Mouse (Mus musculus) embryo, embryonic 10.5 days (tissue): ENCODE measurements around the gene Clcc1.
"Not testable (repeated sequence)": the region's sequence is repeated elsewhere in the genome, so short reads cannot be mapped to it uniquely, and the experiment has no call there.

Experiments used
- DNase-seq: peaks from one replicate; pipeline ENCODE4 v3.0.0-alpha.2; 2015; ENCODE audit warnings: low spot score

Clcc1 gene

GRCm38 (mm10) chr3:108653710-108654379 lies at the start of gene Clcc1:
Gene Clcc1, plus strand, starts transcription at chr3:108653913.
- DNase-seq: peak; percentile 94

DNA sequence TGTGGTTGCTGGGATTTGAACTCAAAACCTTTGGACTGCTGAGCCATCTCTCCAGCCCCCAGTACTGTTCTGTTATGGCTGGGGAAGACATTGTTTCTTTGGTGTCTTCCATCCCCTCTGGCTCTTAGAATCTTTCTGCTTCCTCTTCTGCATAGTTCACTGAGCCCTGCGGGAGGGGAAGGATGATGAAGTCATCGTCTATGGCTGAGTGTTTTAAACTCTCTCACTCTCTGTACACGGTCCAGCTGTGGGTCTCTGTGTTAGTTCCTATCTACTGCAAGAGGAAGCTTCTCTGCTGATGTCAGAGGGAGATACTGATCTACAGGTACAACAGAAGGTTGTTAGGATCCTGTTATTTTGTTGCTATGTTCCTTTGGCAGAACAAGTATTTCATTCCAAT lies 44.8 kb upstream of the Clcc1 start:
- DNase-seq: no peak

- DNase-seq: no peak
Measured at GRCm38 (mm10) chr3:108634761-108635160, 19.0 kb upstream of the Clcc1 start.

DNA sequence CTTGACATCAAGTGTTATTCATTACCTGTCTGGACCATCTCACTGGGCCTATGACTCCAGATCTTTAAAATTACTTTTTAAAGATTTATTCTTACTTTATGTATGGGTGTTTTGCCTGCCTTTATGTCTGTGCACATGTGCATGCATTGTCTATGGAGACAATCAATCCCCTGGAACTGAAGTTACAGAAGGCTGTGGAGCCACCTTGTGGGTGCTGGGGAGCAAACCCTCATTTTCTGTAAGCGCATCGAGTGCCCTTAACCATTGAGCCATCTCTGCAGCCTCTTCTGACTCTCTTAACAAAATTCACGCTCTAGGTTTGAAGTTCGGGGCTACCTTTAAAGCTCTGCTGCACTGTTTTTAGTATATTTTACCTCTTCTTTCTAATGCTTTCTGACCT lies 14.3 kb upstream of the Clcc1 start:
- DNase-seq: peak; percentile 34

DNA sequence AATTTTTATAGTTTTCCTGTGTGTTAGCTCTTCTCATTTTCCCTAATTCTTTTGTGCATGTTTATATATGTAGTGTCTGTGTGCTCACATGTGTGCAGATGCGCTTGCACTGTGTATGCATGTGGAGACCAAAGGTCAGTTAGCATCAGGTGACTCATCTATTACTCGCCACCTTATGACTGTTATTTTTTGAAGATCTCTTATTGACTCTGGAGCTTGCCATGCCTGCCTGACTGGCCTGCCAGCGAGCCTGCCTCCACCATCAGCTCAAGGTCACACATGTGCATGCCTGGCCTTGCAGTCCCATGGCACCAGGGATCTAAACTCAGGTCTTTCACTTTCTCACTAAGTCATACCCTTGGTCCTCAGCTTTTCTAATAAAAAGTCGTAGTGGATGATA lies 12.7 kb upstream of the Clcc1 start:
- DNase-seq: no peak

DNA sequence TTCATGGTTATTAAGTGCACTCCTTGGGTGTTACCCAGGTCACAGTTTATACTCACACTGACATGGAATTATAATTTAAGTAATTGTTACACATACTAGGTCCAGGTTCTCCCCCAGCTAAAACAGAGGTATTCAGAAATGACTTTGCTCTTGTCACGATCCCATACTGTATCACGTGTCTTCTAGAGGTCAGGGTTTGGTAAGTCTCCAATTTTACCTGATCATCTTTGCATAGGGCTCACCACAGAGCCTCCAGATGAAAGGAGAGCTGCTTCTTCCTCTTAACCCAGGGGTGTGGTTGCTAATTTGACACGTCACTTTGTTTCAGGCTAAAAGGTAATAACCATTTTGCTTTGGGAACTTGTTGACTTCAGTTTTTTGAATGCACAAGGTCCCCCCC lies 8.9 kb upstream of the Clcc1 start:
- no peak for DNase-seq

DNA sequence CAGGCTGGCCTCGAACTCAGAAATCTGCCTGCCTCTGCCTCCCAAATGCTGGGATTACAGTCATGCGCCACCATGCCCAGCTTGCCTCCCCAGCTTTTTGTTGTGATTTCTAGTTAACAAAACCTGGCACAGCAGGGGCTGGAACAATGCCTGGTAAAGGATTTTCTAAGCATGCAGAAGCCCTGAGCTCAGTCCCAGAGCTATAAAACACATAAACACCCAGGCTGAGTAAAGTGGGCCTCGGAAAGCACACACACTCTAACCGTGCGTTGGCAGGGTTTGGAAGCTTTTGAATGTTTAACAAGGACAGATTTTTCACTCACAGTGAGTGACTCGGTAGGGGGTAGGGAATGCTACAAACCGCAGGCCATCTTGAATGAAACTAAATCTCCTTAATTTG lies 7.7 kb upstream of the Clcc1 start:
- DNase-seq: no peak

GRCm38 (mm10) chr3:108647681-108648080 lies 6.0 kb upstream of the Clcc1 start:
- not testable (repeated sequence) for DNase-seq

GRCm38 (mm10) chr3:108652866-108653642 lies 659 bp upstream of the Clcc1 start:
- DNase-seq: peak; percentile 35

DNA sequence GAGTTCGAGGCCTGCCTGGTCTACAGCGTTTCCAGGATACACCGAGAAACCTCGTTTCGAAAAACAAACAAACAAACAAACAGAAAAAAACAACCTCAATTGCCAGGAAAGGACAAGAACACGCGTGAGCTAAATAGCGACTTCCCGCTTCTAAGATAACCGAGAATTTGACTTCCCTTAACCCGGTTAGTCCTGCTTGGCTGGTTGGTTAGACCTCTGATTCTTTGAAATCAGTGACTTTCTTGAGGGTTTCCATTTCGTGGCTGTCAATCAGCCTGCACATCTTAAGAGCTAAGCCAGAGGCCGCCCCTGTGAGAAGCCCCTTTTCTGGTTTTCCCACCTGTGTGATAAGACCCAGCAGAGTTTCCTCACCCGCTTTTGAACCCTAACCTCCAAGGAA lies 853 bp downstream of the Clcc1 start:
- DNase-seq: peak; percentile 35

- DNase-seq: no peak
Measured at GRCm38 (mm10) chr3:108655486-108655885, 1.8 kb downstream of the Clcc1 start.

DNA sequence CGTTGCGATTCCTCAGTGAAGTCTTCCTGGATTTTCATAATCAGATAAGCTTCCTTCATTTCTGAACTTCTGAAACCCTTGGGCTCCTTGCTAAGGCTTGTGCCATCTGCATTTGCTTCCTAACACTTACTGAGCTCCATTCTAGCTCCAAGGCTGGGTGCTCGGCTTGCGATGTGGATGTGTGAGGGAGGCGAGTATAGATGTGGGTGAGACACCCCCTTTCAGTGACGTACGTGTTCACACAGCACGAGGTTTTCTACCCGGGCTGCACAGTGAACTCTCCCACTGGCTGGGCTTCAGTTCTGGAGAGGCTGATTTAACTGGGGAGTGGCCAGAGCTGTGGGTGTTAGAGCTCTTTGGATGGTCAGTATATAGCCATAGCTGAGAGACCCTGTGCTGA lies 4.9 kb downstream of the Clcc1 start:
- DNase-seq: no peak

GRCm38 (mm10) chr3:108660941-108661340 lies 7.2 kb downstream of the Clcc1 start:
- no peak for DNase-seq

DNA sequence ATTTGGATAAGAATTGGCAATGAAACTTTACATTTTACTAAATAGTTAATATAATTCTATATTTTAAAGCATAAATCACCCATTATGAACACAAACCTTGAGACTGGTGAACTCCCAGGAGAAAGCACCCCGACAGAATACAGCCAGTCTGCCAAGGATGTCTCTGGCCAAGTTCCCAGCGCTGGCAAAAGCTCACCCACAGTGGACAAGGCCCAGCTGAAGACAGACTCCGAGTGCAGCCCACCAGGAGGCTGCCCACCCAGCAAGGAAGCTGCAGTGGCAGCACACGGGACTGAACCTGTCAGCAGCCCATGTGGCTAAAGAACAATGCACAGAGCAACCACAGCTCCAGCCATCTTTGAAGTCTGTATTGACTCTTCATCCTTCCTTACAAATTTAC lies 22.9 kb downstream of the Clcc1 start:
- DNase-seq: no peak

- no peak for DNase-seq
Measured at GRCm38 (mm10) chr3:108681004-108681403, 27.3 kb downstream of the Clcc1 start.

GRCm38 (mm10) chr3:108683597-108683996 lies 29.9 kb downstream of the Clcc1 start:
- DNase-seq: not testable (repeated sequence)

DNA sequence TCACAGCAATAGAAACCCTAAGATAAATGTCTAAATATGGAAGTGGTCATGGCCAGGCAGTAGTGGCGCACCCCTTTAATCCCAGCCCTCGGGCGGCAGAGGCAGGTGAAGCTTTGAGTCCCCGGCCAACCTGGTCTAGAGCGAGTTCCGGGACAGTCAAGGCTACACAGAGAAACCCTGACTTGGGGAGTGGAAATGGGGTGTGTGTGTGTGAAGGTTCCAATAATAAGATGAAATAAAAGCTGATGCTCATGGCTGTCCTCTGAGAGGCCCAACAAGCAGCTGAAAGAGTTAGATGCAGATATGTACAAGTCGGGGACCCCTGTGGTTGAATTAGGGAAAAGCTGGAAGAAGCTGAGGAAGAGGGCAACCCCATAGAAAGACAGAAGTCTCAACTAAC lies 32.0 kb downstream of the Clcc1 start:
- no peak for DNase-seq

DNA sequence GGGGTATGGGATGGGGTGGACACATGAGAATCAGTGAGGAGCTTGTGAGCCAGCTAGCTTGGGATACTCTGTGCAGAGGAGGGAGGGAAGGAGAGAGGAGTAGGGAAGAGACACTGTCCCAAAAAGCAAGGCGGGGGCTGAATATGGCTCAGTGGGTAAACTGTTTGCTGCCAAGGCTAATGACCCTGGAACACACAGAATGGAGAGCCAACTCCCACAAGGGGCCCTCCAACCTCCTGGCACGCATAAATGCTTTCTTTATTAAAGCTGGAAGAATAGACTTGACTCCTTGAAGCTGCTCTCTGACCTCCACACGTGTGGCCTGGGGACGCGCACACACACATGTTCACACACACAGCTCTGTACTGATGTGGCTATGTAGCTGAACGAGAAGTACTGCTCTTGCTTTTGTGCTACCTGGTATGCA lies 35.3 kb downstream of the Clcc1 start:
- DNase-seq: no peak

- DNase-seq: no peak
Measured at GRCm38 (mm10) chr3:108689446-108689845, 35.7 kb downstream of the Clcc1 start.

- no peak for DNase-seq
Measured at GRCm38 (mm10) chr3:108689979-108690378, 36.3 kb downstream of the Clcc1 start.

GRCm38 (mm10) chr3:108694321-108694720 lies 40.6 kb downstream of the Clcc1 start:
- DNase-seq: no peak

GRCm38 (mm10) chr3:108698662-108699061 lies 44.9 kb downstream of the Clcc1 start:
- no peak for DNase-seq

DNA sequence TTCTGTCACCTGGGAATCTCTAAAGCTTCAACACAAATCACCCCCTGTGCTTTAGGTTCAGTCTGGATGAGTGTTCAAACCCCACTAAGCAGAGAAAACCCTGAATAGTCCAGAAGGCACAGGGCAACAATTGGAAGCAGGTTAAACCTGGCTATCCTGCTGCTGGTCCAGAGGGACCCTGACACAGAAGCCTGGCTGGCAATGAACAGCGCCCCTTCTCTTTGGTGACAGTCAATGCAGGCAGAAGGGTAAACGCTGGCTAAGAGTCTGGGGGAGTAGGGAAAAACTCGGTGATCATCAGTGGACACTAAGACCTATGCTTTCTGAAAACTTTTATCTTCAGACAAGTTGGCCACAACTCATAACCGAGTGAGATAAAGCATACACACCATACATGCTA lies 46.1 kb downstream of the Clcc1 start:
- DNase-seq: no peak

DNA sequence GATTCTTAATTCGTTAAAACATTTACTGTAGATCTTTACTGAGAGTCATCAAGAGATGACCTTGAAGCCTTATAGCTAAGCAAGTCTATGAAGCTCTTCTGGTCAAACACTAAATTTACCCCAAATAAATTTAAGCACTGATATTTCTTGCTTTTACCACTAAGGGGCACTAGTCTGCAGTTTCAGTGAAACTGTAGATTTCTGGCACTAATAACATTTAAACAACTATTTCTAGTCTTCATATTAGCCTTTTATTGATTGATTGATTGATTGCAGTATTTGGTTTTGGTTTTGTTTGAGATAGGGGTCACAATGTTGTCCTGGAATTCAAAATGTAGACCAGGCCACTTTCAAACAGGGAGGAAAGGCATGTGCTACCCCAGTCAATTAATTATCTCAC lies 47.5 kb downstream of the Clcc1 start:
- DNase-seq: no peak
